Mouse (Mus musculus): ENCODE results near the gene Tubb4b. TPM values are rescaled to one million over a fixed set of nuclear protein-coding genes. Genes with fewer than 3 reads are reported as not detected.

Gene Tubb4b
- polyA plus RNA-seq, 1 experiment = 2,638 TPM

- no peaks in the 10 kb centered on the region for H3K27me3 ChIP-seq (ENCODE audit: control insufficient read depth, insufficient read depth, low read length)
- H3K36me3 ChIP-seq (ENCODE audit: control insufficient read depth, insufficient read depth, low read length) = no peaks in the 10 kb centered on the region
- peaks cover 12% of the 10 kb centered on the region for H3K4me1 ChIP-seq (ENCODE audit: control insufficient read depth, insufficient read depth, low read length)
- H3K27ac ChIP-seq (ENCODE audit: control insufficient read depth, insufficient read depth, low read depth, low read length) = no peak overlapping the region
- H3K4me3 ChIP-seq (ENCODE audit: control insufficient read depth, low read depth, low read length) = no peak overlapping the region
- no peak for TF ChIP-seq POLR2A (IDR thresholded peaks at IDR 0.05; ENCODE audit: control insufficient read depth, low read depth, low read length)
- no peak for TF ChIP-seq CTCF (IDR thresholded peaks at IDR 0.05; ENCODE audit: control insufficient read depth, insufficient read depth, insufficient replicate concordance, low read depth, low read length)
Measured at GRCm38 (mm10) chr2:25176573-25176972, 47.9 kb downstream of the Tubb4b start.

- Histone ChIP-seq H3K4me3 (ENCODE audit: control insufficient read depth, low read depth, low read length) (no peak overlapping the region), H3K27ac (ENCODE audit: control insufficient read depth, insufficient read depth, low read depth, low read length) (no peak overlapping the region), H3K27me3 (ENCODE audit: control insufficient read depth, insufficient read depth, low read length) (no peaks in the 10 kb centered on the region), H3K4me1 (ENCODE audit: control insufficient read depth, insufficient read depth, low read length) (peaks cover 6% of the 10 kb centered on the region), H3K36me3 (ENCODE audit: control insufficient read depth, insufficient read depth, low read length) (no peaks in the 10 kb centered on the region)
- TF ChIP-seq CTCF (IDR thresholded peaks at IDR 0.05; ENCODE audit: control insufficient read depth, insufficient read depth, insufficient replicate concordance, low read depth, low read length) (no peak), POLR2A (IDR thresholded peaks at IDR 0.05; ENCODE audit: control insufficient read depth, low read depth, low read length) (no peak)
Measured at GRCm38 (mm10) chr2:25175690-25176078, 48.8 kb downstream of the Tubb4b start.

GRCm38 (mm10) chr2:25174866-25175689 lies 49.4 kb downstream of the Tubb4b start:
- Histone ChIP-seq H3K27ac (ENCODE audit: control insufficient read depth, insufficient read depth, low read depth, low read length) (no peak overlapping the region), H3K27me3 (ENCODE audit: control insufficient read depth, insufficient read depth, low read length) (no peaks in the 10 kb centered on the region), H3K36me3 (ENCODE audit: control insufficient read depth, insufficient read depth, low read length) (no peaks in the 10 kb centered on the region), H3K4me1 (ENCODE audit: control insufficient read depth, insufficient read depth, low read length) (peaks cover 3% of the 10 kb centered on the region), H3K4me3 (ENCODE audit: control insufficient read depth, low read depth, low read length) (no peak overlapping the region)
- TF ChIP-seq POLR2A (IDR thresholded peaks at IDR 0.05; ENCODE audit: control insufficient read depth, low read depth, low read length) = no peak
- TF ChIP-seq CTCF (IDR thresholded peaks at IDR 0.05; ENCODE audit: control insufficient read depth, insufficient read depth, insufficient replicate concordance, low read depth, low read length) = no peak

GRCm38 (mm10) chr2:25173821-25174220 lies 50.7 kb downstream of the Tubb4b start:
- H3K36me3 ChIP-seq (ENCODE audit: control insufficient read depth, insufficient read depth, low read length) = no peaks in the 10 kb centered on the region
- H3K27ac ChIP-seq (ENCODE audit: control insufficient read depth, insufficient read depth, low read depth, low read length) = no peak overlapping the region
- H3K4me1 ChIP-seq (ENCODE audit: control insufficient read depth, insufficient read depth, low read length) = peaks cover 7% of the 10 kb centered on the region
- H3K27me3 ChIP-seq (ENCODE audit: control insufficient read depth, insufficient read depth, low read length) = no peaks in the 10 kb centered on the region
- TF ChIP-seq POLR2A (IDR thresholded peaks at IDR 0.05; ENCODE audit: control insufficient read depth, low read depth, low read length) = no peak
- no peak for TF ChIP-seq CTCF (IDR thresholded peaks at IDR 0.05; ENCODE audit: control insufficient read depth, insufficient read depth, insufficient replicate concordance, low read depth, low read length)
- no peak overlapping the region for H3K4me3 ChIP-seq (ENCODE audit: control insufficient read depth, low read depth, low read length)

- Histone ChIP-seq H3K36me3 (ENCODE audit: control insufficient read depth, insufficient read depth, low read length) (no peaks in the 10 kb centered on the region), H3K4me3 (ENCODE audit: control insufficient read depth, low read depth, low read length) (no peak overlapping the region), H3K4me1 (ENCODE audit: control insufficient read depth, insufficient read depth, low read length) (peaks cover 14% of the 10 kb centered on the region), H3K27me3 (ENCODE audit: control insufficient read depth, insufficient read depth, low read length) (no peaks in the 10 kb centered on the region), H3K27ac (ENCODE audit: control insufficient read depth, insufficient read depth, low read depth, low read length) (no peak overlapping the region)
- no peak for TF ChIP-seq POLR2A (IDR thresholded peaks at IDR 0.05; ENCODE audit: control insufficient read depth, low read depth, low read length)
- no peak for TF ChIP-seq CTCF (IDR thresholded peaks at IDR 0.05; ENCODE audit: control insufficient read depth, insufficient read depth, insufficient replicate concordance, low read depth, low read length)
Measured at GRCm38 (mm10) chr2:25172629-25173028, 51.9 kb downstream of the Tubb4b start.

Other genes starting within 250 kb of the Tubb4b start
- gene Mrpl41, start 249.6 kb downstream of the Tubb4b start, polyA plus RNA-seq (2012; rRNA removed) = 41.0 and 45.1 TPM in 2 replicates
- 50.8 and 58.7 TPM in 2 replicates for gene Pnpla7, start 248.7 kb downstream of the Tubb4b start, polyA plus RNA-seq (2012; rRNA removed)
- 69.1 and 78.2 TPM in 2 replicates for gene Nsmf, start 170.3 kb downstream of the Tubb4b start, polyA plus RNA-seq (2012; rRNA removed)
- 0.48 TPM in 2 replicates for gene Entpd8, start 144.4 kb downstream of the Tubb4b start, polyA plus RNA-seq (2012; rRNA removed)
- gene Noxa1, start 129.6 kb downstream of the Tubb4b start, polyA plus RNA-seq (2012; rRNA removed) = 0.14 and 0.25 TPM in 2 replicates
- gene Nrarp, start 43.9 kb downstream of the Tubb4b start, polyA plus RNA-seq (2012; rRNA removed) = 3.8 and 4.0 TPM in 2 replicates
- 0.98 and 1.3 TPM in 2 replicates for gene Tor4a, start 27.8 kb downstream of the Tubb4b start, polyA plus RNA-seq (2012; rRNA removed)
- gene Nelfb, start 13.2 kb downstream of the Tubb4b start, polyA plus RNA-seq (2012; rRNA removed) = 20.7 and 24.9 TPM in 2 replicates
- gene Stpg3, start 10.1 kb downstream of the Tubb4b start, polyA plus RNA-seq (2012; rRNA removed) = 244 and 247 TPM in 2 replicates
- 552 and 576 TPM in 2 replicates for gene Fam166a, start 6.0 kb downstream of the Tubb4b start, polyA plus RNA-seq (2012; rRNA removed)
- gene Slc34a3, start 9.7 kb upstream of the Tubb4b start, polyA plus RNA-seq (2012; rRNA removed) = 0.48 and 0.55 TPM in 2 replicates
- gene Rnf224, start 12.1 kb upstream of the Tubb4b start, polyA plus RNA-seq (2012; rRNA removed) = 0.05 TPM in 1 of 2 replicates, not detected in the other
- gene Rnf208, start 17.6 kb upstream of the Tubb4b start, polyA plus RNA-seq (2012; rRNA removed) = 7.4 and 8.1 TPM in 2 replicates
- gene Cysrt1, start 17.8 kb upstream of the Tubb4b start, polyA plus RNA-seq (2012; rRNA removed) = 0.12 and 0.31 TPM in 2 replicates
- gene AL732309.1, start 22.2 kb upstream of the Tubb4b start, polyA plus RNA-seq (2012; rRNA removed) = 7.0 and 7.9 TPM in 2 replicates
- gene Tmem203, start 30.7 kb upstream of the Tubb4b start, polyA plus RNA-seq (2012; rRNA removed) = 63.3 and 69.3 TPM in 2 replicates
- gene Tprn, start 37.9 kb upstream of the Tubb4b start, polyA plus RNA-seq (2012; rRNA removed) = 357 and 363 TPM in 2 replicates
- 54.9 and 64.2 TPM in 2 replicates for gene Ssna1, start 47.7 kb upstream of the Tubb4b start, polyA plus RNA-seq (2012; rRNA removed)
- gene Anapc2, start 47.8 kb upstream of the Tubb4b start, polyA plus RNA-seq (2012; rRNA removed) = 29.3 and 32.3 TPM in 2 replicates
- gene Tmem210, start 63.4 kb upstream of the Tubb4b start, polyA plus RNA-seq (2012; rRNA removed) = 830 and 870 TPM in 2 replicates
- gene Lrrc26, start 65.2 kb upstream of the Tubb4b start, polyA plus RNA-seq (2012; rRNA removed) = 3.5 and 4.3 TPM in 2 replicates
- 0.38 and 0.75 TPM in 2 replicates for gene Grin1, start 94.5 kb upstream of the Tubb4b start, polyA plus RNA-seq (2012; rRNA removed)
- 25.4 and 29.3 TPM in 2 replicates for gene Man1b1, start 107.6 kb upstream of the Tubb4b start, polyA plus RNA-seq (2012; rRNA removed)
- gene Dpp7, start 131.7 kb upstream of the Tubb4b start, polyA plus RNA-seq (2012; rRNA removed) = 4.0 and 5.0 TPM in 2 replicates
- 1.7 and 2.2 TPM in 2 replicates for gene Uap1l1, start 141.0 kb upstream of the Tubb4b start, polyA plus RNA-seq (2012; rRNA removed)
- gene Sapcd2, start 147.6 kb upstream of the Tubb4b start, polyA plus RNA-seq (2012; rRNA removed) = 1.1 and 1.3 TPM in 2 replicates
- gene Entpd2, start 171.2 kb upstream of the Tubb4b start, polyA plus RNA-seq (2012; rRNA removed) = 6.2 and 6.5 TPM in 2 replicates
- gene Npdc1, start 174.6 kb upstream of the Tubb4b start, polyA plus RNA-seq (2012; rRNA removed) = 13.6 and 15.9 TPM in 2 replicates
- 0.10 TPM in 1 of 2 replicates, not detected in the other for gene Fut7, start 198.6 kb upstream of the Tubb4b start, polyA plus RNA-seq (2012; rRNA removed)
- gene Abca2, start 204.0 kb upstream of the Tubb4b start, polyA plus RNA-seq (2012; rRNA removed) = 17.3 and 18.3 TPM in 2 replicates
- 0.78 and 11.8 TPM in 2 replicates for gene Clic3, start 232.1 kb upstream of the Tubb4b start, polyA plus RNA-seq (2012; rRNA removed)
- 34.3 and 35.8 TPM in 2 replicates for gene Paxx, start 236.4 kb upstream of the Tubb4b start, polyA plus RNA-seq (2012; rRNA removed)
- gene Ptgds, start 245.3 kb upstream of the Tubb4b start, polyA plus RNA-seq (2012; rRNA removed) = 311 and 369 TPM in 2 replicates

Data from testis, adult 2 months (tissue).